Mouse (Mus musculus) adrenal gland, adult (tissue): Measurements from ENCODE around the gene Mrpl52.

Experiments used
- DNase-seq, 2 experiments: peaks; one replicate each; pipeline ENCODE4 v3.0.0; 2022 to 2023; ENCODE audit warnings: low spot score in 1 of 2; ENCODE audit not compliant: inconsistent age in 2 of 2

Gene Mrpl52

DNA sequence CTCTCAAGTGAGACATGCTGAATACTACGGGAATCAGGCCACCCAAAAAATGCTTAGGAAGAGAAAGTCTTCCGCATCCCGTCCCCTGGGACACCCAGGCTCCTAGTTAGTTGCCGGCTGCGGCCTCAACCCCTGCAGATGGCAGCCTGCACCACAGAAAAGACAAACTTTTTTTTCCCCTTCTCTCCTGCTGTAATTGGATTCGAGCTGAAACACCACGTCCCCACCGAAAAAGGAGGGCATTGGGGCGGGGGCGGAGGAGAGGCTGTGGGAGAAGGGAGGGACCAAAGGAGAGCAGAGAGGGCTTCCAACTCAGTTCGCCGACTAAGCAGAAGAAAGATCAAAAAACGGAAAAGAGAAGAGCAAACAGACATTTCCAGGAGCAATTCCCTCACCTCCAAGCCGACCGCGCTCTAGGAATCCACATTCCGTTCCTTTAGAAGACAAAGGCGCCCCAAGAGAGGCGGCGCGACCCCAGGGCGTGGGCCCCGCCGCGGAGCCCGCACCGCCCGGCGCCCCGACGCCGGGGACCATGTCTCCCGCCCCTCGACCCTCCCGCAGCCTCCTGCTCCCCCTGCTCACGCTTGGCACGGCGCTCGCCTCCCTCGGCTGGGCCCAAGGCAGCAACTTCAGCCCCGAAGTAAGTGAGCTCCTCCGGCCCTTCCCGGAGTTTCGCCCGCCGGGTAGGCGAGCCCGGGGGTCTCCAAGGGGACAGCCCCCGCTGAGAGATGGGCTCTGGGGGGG, 4.8 kb downstream of the Mrpl52 start, which contains the start of gene Mmp14:
Gene Mmp14 (plus strand): TSS at position 279 of the 744 bp plus-strand sequence.
- peak; percentile 82 to 92 for DNase-seq

DNA sequence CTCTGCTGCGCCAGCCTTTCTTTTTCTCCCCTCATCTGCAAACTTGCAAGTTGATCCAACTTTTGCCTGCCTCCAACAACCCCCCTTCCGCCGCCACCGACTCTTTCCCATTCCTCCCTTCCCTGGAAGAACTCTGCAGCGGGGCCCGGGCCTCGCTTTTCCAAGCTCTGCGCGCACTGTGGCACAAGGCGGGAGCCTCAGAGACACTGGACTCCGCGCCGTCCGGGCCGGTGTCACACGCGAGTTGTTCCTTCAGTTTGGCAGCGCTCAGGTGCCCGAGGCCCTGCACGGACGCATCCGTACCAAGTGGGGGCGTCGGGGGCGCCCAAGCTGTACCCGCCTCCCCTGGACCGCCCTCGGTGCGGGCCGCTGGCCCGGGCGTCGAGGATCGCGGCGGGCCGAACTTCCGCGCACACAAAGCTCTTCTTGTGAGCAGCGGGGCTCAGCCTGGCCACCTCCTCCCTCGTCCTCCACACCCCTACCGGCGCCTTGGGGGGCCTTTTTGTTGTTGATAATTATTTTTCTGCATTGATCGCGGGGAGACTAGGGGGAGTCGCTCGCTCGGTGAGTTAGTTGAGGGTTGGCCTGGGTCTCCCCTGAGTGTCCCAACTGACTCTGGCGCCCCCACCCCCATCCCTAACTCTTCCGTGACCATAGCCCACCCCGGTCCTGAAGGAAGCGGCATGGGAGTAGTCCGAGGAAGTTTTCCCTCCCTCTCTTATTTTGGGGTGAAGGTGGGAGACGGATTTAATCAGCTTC, 5.5 kb downstream of the Mrpl52 start:
- DNase-seq, result peak; percentile 65 to 86

DNA sequence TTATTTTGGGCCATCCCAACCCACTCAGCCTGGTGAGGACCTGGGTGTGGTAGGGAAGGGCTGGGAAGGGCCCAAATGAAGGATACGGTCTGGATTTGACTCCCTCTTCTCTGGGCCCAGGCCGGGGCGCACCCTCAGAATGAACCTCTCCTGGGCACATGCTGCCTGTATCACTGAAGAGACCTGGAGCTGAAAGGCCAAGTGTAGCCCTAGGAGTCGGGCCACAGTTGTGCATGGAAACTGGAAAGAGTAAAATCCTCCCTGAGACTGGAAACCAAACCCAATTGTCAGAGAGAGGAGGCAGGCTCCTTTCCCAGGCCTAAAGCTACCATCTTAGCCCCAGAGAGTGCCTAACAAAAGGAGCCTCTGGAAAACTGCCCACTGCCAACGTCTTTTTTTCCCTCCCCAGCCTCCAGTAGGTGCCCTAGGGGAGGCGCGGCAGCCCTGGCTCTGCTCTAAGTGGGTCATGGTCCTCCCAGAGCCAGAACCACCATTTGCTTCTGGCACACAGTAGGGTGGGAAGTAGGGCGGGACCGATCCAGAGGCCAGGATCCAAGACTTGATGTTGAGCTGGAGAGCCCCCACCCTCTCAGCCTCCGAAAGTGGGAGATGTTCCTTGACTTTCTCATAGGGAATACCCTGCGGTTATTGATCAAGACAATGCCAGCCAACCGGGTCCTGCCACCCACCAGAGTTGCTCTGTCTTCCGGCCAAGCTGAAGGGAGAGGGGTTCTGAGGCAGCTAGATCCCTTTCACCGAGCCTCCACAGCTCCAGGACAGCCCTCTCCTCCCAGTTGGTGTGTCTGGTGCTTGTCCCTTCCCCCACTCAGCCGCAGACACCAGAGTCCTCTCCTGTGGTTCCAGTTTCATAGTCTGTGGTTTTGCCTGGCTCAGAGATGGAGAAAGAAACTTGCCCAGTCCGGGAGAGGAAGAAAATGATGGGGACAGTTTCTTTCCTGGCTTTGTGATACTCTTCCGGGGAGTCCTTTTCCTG, 6.4 kb downstream of the Mrpl52 start:
- DNase-seq, result peak; percentile 59 to 84

DNA sequence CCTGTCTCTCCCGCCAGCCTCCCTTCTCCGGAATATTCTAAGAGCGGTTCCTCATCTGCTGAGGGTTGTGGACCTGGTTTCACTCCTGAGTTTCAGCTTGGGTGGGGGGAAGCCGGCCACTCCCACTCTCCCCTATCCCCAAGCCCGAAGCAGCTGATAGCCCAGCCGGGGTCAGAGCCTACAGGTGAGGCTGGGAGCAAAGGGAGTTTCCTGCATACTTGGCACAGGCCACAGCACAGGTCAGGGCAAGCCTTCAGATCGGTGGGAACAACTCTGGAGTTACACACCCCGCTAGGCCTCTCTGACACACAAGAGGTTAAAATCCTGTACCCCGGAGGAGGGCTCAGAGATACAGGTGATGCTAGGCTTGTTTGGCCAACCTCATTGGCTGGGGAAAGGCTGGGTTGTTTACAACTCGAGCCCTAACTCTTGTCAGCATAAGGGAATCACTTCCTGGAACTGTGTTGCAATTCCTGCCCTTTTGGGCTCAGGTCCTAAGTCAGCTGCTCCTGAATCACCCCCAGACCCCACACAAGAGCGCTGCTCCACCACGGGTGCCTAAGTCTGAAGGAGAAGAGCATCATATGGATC, 7.3 kb downstream of the Mrpl52 start:
- peak in 1 of 2 experiments; percentile 55 for DNase-seq

DNA sequence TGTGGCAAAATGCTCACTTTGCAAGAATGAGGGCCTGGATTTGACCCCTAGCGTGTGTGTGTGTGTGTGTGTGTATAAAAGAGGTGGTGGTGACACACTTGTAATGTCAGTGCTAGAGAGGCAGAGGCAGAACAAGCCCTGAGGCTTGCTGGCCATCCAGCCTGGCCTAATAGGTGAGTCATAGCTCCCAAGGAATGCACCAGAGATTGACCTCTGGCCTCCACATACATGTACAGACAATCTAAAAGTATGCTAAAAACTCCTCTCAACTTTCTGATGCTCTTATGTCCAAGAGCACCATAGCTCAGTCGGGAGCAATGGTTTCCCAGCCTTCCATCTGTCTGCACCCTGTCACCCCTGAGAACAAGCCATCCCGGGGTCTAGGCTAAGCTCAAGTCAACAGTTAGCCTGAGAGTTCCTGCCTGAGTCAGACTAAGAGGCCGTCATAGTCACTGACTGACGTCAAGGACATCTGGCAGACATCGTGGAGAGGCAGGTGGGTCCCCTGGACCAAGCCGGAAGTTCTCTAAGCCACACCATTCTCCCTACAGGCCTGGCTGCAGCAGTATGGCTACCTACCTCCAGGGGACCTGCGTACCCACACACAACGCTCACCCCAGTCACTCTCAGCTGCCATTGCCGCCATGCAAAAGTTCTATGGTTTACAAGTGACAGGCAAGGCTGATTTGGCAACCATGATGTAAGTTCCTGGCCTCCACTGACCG, 8.6 kb downstream of the Mrpl52 start:
- DNase-seq, result peak in 1 of 2 experiments; percentile 80

DNA sequence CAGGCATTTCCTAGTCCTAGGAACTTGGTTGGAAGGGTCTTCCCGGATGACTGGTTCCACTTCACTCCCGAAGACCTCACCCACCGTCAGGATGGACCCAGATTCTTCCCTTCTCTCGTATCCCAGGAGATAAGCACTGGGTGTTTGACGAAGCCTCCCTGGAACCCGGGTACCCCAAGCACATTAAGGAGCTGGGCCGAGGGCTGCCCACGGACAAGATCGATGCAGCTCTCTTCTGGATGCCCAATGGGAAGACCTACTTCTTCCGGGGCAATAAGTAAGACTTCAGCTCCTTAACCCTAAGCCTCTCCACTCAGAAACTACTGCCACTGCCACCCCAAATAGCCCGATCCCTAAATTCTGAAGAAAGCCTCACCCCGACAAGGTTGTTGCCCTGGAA, 12.4 kb downstream of the Mrpl52 start:
- no peak for DNase-seq

DNA sequence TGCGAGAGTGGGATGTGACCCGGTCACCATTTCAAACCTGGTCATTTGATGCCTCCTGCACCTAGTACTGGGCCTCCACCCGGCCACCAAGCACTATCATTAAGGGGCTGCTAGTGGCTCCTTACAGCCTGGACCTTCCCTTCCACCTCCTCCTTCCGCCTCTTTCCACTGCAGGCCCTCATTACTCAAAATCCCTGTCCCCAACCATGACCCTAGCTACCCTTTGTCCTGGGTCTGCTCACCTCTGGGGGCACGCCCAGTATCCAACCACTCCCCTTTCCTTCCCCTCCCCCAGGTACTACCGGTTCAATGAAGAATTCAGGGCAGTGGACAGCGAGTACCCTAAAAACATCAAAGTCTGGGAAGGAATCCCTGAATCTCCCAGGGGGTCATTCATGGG, 12.9 kb downstream of the Mrpl52 start:
- DNase-seq, result no peak

DNA sequence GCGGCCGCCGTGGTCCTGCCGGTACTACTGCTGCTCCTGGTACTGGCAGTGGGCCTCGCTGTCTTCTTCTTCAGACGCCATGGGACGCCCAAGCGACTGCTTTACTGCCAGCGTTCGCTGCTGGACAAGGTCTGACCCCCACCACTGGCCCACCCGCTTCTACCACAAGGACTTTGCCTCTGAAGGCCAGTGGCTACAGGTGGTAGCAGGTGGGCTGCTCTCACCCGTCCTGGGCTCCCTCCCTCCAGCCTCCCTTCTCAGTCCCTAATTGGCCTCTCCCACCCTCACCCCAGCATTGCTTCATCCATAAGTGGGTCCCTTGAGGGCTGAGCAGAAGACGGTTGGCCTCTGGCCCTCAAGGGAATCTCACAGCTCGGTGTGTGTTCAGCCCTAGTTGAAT, 13.8 kb downstream of the Mrpl52 start:
- DNase-seq, result no peak

DNA sequence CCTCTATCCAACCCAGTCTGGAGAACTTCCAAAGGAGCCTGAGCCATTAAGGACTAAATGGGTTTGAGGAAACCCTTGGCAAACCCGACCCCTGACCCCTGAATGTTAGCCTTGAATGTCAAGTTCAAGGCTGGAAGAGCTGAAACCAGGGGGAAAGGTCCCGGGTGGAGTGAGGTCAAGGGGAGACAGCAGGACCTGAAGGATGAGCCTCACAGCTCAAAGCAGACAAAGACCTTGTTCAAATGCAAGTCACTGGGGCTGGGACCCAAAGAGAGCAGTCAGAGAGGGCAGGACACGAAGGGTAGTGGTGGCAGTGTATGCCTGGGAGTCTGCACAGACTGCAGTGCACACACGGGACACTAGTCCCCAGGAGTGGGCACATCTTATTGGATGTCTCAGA, 14.7 kb downstream of the Mrpl52 start:
- no peak for DNase-seq

DNA sequence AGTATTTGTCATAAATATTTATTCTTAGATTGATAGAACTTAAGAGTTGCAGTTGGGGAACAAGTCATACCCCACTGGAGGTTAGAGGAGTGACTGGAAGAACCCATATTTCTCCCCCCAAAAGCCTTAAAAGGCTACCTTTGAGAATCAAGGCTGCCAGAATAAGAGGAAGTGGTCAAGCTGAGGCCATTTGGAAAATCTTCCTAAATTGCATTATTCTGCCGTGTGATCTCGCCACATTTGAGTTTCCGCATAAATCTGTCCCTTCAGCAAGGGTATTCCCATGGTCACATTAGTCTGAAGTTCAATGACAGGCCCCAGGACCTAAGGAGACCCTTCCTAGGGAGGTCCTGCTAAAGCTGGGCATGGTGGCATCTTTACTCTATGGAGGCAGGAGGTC, 15.8 kb downstream of the Mrpl52 start:
- DNase-seq, result no peak

DNA sequence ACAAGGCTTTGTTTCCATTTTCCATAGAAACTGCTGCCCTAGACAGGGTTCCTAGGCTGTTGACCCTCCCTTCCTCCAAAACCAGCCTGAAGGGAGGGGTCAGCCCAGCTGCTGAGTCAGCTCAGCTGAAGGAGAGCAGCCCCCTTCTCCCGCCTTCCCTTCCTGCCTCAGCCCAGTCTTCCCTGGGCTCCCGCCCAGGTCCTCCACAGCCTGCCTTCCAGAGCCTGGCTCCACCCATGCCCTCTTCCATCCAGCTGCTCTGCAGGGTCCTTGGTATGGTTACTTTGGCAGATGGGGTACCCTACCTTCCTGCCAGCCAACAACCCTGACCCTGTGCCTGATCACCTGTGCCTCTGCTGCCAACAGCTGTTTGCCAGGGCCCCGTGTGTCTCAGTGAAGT, 16.5 kb downstream of the Mrpl52 start:
- DNase-seq, result no peak

DNA sequence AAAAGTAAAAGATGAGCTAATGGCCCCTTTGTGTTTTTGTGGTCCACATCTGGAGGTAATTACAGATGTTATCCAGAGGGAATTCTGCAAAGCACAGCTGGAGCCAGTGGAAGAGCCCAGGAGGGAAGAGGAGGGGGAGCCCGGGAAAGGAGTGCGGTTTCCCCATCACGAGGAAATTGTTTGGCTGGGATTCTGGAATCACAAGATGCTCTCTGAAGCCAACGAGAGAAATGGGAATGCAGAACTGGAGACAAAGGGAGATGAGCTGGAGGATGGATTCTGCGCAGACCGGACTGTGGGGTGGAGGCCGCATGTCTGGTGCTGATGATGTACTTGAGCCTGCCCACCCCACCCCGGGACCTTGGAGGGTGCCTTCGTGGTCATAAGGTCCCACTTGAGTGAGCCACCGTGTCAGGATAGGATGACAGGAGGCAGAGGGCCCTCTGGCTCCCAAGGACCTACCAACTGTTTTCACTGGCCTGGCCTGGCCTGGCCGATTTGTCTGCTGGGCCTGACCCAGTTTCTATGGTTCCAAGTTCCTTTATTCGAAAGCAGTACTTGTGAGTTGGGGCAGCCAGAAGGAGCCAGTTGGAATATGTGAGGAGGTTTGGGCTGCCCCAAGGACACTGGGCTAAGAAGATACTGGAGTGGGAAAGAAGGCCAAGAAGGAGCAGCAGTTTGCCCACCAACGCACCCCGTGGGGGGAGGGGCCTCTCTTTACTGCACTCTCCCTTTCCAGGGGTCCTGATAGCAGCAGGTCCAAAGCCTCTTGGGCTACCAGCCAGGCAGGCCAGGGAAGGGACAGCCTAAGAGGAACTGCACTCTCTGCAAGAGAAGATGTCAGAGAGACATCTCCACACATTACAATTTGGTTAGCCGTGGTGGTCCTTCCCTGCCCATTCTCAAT, 17.3 kb downstream of the Mrpl52 start:
- DNase-seq, result no peak

DNA sequence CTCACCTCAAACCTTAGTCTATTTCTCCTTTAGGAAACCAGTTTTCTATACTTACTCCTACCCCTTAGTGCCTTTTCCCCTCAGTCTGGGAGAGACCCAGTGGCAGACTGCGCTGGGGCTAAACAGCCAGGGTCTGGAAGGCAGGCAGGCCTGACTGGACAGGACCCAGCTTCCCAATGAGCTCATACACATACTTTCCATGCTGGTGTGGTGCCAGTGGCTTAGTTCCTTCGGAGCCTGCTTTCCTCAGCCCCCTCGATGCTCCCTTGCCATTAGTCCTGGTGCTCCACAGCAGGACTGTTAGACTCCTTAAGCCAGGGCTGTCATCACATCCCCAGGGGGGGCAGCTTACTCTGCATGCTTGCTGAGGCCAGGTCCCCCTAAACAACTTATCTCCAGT, 18.8 kb downstream of the Mrpl52 start:
- no peak for DNase-seq

DNA sequence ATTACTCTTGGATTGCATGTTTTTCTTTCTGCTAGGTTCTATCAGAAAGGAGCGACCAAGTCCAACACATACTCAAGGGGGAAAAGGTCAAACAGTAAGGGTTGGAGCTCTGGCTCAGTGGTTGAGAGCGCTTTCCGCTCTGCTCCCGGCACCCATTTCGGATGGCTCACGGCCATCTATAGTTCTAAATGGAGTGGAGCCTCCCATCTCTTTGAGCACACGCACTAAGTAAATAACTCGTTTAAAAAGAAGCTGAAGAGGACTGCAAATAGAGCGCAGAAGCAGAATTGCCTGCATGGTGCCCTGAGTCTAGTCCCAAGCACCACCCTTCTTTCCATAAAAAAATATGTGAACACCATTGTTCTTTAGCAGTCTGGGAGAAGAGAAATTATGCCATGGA, 26.9 kb downstream of the Mrpl52 start:
- no peak for DNase-seq

DNA sequence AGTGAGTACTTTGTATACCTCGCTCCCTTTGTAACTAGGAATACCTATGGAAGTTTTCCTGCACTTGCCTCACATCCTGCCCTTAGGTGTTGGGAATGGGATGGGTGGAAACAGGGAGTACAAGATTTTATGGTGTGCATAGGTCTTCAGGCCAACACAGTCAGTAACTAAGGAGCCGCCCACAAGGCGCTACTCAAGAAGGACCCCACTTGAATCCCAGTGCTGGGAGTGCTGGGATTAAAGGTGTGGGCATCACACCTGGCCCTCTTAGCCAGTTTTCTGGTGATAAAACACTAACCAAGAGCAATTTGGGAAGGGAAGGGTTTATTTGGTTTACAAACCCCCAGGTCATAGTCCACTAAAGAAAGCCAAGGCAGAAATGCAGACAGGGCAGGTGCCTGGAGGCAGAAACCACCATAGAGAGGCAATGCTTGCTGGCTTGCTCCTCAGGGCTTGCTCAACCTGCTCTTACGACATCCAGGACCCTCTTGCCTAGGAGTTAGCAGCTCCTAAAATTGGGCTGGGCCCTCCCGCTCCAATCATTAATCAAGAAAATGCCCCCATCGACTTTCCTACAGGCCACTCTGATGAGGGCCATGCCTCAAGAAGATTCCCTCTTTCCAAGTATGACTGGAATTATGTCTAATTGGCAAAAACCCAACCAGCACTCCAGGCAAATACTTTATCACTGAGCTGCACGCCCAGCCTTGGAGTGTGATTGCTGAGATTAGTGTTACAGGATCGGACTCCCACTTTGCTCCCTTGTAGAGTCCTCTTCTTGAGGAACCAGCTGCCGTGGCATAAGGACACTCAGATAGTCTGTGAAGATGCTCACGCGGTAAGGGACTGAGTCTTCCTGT, 28.2 kb downstream of the Mrpl52 start:
- peak in 1 of 2 experiments; percentile 19 for DNase-seq

DNA sequence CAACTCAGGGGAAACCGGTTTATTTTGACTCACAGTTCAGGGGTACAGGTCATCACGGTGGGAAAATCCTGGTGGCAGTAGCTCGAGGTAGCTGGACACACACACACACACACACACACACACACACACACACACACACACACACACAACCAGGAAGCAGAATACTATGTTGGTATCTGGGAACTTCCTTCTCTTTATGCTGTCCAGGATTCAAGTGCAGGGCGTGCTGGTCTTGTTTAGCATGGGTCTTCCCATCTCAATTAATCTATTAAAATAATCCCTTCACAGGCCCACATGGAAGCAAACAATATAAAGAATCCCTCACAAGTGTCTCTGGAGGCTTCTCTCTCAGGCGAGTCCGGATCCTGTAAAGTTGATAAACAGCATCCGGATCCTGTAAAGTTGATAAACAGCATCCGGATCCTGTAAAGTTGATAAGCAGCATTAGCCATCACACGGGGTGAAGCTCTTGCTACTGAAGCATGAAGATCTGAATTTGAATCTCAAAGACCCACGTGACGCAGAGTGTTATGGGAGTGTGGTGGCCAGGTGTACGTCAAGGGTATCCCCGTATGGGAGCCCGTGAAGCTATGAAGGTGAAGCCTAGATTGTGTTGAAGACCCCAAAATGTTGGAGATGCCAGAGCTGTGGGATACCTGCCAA, 31.3 kb downstream of the Mrpl52 start:
- DNase-seq, result peak in 1 of 2 experiments; percentile 17

DNA sequence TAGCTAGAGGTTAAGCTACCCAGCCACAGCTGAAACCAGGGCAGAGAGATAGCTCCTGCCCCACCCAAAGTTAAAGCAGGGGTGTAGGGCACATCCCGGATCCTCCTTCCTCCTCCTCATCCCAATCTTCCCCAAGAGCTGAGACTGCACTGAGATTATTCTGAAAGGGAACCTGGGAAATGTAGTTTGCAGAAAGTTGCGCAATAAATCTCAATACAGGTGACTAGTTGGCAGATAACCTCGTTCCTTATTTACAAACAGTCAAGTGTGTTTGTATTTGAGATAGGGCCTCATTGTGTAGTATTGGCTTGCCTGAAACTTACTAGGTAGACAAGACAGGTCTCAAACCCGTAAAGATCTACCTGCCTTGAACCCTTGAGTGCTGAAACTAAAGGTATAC, 35.4 kb downstream of the Mrpl52 start:
- DNase-seq, result no peak
